Mouse (Mus musculus): ENCODE results near the gene Tbx2.

The Tbx2 gene

GRCm38 (mm10) chr11:85832231-85832924 is at the start of gene Tbx2:
Gene Tbx2, plus strand, starts transcription at chr11:85832551.
- DNase-seq (ENCODE audit: low spot score in 2 of 2), result no peak

DNA sequence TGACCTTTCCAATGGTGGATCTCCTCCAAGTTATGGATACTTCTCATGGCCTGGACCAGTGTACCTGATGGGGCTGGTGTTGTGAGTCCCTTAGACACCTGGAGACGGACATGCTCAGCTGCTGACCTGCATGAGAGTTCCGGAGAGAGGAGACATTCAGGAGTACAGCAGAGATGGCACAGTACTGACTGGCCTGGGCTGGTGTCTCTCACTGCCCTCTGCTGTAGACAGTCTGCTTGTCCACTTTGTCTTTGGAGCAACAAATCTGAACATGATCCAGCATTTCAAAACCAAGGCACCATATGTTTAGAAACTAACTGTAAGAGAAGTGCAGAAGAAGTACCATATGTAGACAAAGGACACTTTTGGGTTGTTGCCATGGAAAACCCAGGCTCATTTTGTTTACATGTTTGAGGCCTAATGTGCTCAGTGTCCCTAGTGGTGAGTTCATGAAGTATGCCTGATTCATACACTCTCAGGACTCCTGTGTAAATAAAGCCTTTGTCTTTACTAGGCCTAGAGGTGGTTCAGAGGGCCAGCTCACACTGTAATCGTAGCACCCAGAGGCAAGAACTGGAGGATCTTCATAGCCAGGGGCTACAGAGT is 46.1 kb upstream of the Tbx2 start:
- peak in 1 of 2 experiments; percentile 14 for DNase-seq (ENCODE audit: low spot score in 2 of 2)

DNA sequence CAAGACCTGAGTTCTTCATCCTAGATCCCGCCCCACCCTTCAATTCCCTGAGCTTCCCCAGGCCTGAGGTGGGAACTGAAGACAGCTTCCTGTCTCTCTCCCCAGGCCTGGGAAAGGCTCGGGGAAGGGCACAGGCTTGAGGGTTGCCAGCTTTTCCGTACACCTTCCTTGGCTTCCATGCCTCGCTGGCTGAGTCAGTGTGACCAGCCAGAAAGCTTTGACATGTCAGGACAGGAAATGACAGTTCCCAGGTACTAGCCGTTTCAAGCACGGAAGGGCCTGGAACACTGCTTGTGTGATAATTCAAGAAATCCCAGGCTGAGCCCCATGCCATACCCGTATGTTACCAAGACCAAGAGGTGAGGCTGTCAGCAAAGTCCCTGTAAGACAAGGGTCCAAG is 42.6 kb upstream of the Tbx2 start:
- DNase-seq (ENCODE audit: low spot score in 2 of 2), result no peak

DNA sequence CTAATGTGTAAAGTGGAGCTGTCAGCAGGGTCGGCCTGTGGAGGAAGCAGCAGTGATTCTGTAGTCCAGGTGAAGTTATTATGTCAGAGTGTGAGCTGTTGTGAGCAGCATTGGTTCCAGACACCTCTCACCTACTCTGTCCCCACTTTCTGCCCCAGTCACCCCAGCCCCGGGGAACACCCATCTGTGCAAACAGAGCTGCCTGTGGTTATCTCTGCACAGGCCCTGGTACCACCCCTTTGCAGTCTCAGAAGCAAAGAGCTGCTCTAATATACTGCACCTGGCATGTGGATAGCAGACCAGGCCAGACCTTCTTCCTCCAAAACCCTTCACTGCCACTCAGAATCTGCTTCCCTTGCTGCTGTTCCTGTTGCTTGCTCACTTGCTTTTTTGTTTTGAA is 42.1 kb upstream of the Tbx2 start:
- DNase-seq (ENCODE audit: low spot score in 2 of 2), result no peak

DNA sequence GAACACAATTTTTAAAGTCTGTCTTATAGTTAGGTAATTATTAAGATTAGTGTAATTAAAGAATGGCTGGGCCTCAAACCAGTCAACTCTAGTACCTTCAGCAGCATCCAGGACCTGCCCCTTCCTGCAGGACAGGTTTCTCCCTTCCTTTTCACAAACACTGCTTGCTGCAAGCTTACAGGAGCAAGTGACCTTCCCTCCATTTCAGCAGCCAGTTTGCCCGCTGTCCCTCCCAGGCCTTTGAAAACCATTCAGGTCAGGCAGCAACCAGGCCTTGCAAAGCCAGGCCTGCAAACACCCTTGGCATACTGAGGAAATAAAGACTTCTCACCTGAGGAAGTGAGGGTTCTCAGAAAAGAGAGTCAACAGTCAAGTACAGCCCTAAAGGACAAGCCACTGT is 41.1 kb upstream of the Tbx2 start:
- DNase-seq (ENCODE audit: low spot score in 2 of 2), result no peak

GRCm38 (mm10) chr11:85792534-85793215 is 39.7 kb upstream of the Tbx2 start:
- no peak for DNase-seq (ENCODE audit: low spot score in 2 of 2)

DNA sequence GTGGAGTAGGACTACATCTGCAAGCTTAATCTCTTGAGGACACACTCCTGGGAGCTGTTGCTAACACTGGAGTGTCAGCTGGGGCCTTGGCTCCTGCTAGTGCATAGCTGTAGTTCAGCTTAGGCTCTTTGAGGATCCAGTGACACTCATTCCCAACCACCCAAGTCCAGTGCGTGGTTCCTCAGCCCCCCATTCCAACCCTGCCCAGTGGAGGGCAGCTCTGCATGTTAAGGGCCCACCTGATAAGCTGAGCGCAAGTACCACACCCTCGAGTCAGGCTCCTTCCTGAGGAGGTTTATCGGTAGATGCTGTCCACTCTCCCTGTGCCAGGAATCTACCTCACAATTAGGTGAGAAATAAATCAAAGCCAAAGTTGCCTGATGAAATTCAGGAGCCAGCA is 32.9 kb upstream of the Tbx2 start:
- no peak for DNase-seq (ENCODE audit: low spot score in 2 of 2)

- no peak for DNase-seq (ENCODE audit: low spot score in 2 of 2)
Measured at GRCm38 (mm10) chr11:85799856-85800255, 32.5 kb upstream of the Tbx2 start.

GRCm38 (mm10) chr11:85800380-85800779 is 32.0 kb upstream of the Tbx2 start:
- no peak for DNase-seq (ENCODE audit: low spot score in 2 of 2)

DNA sequence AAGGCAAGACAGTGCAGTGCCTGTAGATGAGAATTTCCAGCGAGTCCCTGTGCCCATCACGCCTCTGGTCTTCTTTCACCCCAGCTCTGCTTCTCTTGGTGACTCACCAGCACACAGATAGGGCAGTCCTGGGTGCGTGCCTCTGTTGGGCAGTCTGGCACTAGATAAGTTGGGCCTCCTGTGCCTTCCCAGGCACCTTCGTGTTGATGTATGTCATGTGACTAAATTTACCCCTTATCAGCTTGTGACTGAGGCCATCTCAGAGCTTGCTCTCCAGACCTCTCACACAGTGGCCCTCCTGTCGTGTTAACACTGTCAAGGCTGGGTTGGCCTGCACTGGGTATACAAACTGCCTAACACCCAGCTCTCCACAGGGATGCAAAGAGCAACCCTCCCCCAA is 28.3 kb upstream of the Tbx2 start:
- DNase-seq (ENCODE audit: low spot score in 2 of 2), result no peak

- no peak for DNase-seq (ENCODE audit: low spot score in 2 of 2)
Measured at GRCm38 (mm10) chr11:85805779-85806178, 26.6 kb upstream of the Tbx2 start.

DNA sequence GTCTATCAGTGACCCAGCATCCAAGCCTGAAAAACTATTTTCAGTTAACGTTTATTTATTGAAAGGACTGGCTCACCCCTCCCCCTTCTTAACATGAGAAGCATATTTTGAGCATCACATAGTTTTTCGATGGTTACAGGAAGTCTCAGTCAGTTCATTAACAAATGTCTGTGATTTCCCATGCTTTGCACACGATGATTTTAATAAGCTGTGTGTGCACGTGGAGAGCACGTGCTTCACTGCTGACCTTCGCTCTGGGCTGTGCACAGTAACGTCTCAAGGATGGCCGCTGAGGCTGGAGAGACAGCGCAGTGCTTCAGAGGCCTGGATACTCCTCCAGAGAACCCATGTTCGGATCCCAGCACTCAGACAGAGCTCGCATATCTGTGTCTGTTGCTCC is 25.0 kb upstream of the Tbx2 start:
- no peak for DNase-seq (ENCODE audit: low spot score in 2 of 2)

- no peak for DNase-seq (ENCODE audit: low spot score in 2 of 2)
Measured at GRCm38 (mm10) chr11:85811229-85811628, 21.1 kb upstream of the Tbx2 start.

DNA sequence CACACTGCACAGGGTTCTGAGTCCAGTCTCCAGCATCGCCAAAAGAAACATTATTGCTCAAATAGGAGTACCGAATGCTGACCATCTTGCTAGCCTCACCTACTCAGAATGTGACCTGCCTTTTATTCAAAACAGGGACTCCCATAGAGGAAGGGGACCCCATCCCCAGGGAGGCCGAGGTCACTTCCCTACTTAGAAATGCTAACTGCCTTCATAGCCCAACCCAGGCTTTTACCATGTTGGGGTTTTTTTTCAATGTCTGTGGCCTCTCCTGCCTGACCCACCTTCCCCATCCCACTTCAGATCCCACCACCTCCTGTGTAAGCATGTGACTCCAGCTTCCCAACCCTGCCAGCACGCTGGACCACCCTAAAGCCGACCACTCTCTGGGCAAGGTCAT is 20.7 kb upstream of the Tbx2 start:
- no peak for DNase-seq (ENCODE audit: low spot score in 2 of 2)

GRCm38 (mm10) chr11:85812201-85812966 is 20.0 kb upstream of the Tbx2 start:
- DNase-seq (ENCODE audit: low spot score in 2 of 2), result no peak

- DNase-seq (ENCODE audit: low spot score in 2 of 2), result no peak
Measured at GRCm38 (mm10) chr11:85814678-85815077, 17.7 kb upstream of the Tbx2 start.

- no peak for DNase-seq (ENCODE audit: low spot score in 2 of 2)
Measured at GRCm38 (mm10) chr11:85816471-85816870, 15.9 kb upstream of the Tbx2 start.

DNA sequence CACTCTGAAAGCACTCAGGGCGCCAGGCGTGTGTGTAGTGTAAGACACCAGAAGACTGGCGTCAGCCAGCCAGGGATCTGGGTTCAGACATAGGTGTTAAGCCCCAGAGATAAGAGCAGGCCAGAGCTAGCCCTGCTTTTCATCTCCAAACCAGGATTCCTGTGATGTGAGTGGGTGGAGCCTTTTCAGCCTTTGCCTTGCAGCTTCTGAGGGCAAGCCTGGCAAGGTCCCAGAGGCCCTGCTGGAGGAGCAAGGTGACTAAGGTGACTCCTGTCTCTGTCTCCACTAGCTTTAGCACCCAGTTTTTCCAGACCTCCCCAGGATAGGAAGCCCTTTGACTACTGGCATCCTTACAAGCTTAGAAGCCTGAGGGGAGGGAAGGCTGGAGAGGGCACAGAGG is 13.9 kb upstream of the Tbx2 start:
- no peak for DNase-seq (ENCODE audit: low spot score in 2 of 2)

DNA sequence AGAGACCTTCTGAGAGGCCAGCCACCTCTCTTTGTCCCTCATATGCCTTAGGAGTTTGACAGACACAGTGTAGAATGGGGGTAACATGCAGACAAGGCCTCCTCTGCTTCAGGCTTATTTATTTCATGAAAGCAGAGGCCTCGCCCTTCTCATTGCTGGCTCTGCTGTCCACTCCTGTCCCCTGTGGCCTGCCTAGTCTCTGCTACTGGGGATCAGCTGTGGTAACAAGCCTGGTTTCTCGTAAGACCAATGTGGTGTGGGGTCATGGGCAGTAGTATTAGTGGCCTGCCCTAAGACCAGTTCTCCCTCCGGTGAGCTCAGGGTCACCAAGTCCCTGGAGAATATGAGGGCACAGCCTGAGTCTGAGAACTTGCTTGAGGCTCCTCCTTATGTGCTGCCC is 11.4 kb upstream of the Tbx2 start:
- no peak for DNase-seq (ENCODE audit: low spot score in 2 of 2)

GRCm38 (mm10) chr11:85821659-85822058 is 10.7 kb upstream of the Tbx2 start:
- no peak for DNase-seq (ENCODE audit: low spot score in 2 of 2)

GRCm38 (mm10) chr11:85823181-85823580 is 9.2 kb upstream of the Tbx2 start:
- peak in 1 of 2 experiments; percentile 60 for DNase-seq (ENCODE audit: low spot score in 2 of 2)

GRCm38 (mm10) chr11:85823794-85824193 is 8.6 kb upstream of the Tbx2 start:
- no peak for DNase-seq (ENCODE audit: low spot score in 2 of 2)

Measured in frontal cortex, postnatal 10 days (tissue).